Mouse (Mus musculus): Measurements from ENCODE around the gene Gsk3a.

The Gsk3a gene

DNA sequence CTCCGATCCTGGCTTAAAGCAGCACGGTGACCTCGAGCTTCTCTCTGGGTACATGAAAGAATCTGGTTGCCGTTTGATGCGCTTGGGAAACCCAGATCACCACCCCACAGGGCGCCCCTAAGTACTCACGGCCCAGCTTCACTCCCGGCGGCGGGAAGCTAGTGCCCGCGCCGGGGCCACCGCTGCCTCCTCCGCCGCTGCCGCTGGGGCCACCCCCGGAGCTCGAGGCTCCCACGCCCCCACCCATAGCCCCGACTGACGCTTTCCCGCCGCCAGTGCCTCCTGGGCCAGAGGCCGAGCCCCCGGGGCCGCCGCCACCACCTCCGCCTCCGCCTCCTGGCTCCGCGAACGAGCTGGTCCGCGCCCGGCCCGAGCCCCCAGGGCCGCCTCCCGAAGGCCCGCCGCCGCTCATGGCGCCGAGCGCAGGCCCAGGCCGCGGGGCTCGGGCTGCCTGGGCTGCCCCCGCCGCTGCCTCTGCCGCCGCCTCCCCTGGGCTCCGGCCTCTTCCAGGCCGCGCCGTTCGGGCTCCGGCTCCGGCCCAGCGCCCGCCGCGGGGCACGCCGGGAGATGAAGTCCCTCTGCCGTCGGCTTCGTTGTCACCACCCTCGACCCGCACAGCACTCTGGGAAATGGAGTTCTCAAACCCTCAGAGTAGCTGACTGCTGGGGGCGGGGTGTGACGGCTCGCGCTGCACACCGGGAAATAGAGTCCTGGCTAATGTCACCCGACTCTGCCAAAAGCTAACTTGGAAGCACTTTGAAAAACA lies at the start of gene Gsk3a:
Gsk3a (minus strand) TSS at position 603 of the 766 bp plus-strand sequence.
- DNase-seq (ENCODE audit: low read depth, low spot score): peak; percentile 97

DNA sequence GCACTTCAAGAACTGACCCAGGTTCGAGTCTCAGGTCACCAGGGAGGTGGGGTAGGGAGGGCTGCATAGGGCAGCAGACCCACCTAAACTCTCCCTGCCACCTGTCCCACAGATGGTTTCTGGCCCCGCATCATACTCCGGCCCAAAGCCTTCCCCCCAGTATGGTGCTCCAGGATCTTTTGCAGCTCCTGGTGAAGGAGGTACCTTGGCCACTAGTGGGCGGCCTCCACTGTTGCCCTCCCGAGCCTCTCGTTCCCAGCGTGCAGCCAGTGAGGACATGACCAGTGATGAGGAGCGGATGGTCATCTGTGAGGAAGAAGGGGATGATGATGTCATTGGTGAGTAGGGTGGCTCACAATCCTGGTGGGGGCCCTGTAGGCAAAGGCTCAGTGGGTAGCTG lies 49.3 kb upstream of the Gsk3a start:
- DNase-seq (ENCODE audit: low read depth, low spot score): no peak

DNA sequence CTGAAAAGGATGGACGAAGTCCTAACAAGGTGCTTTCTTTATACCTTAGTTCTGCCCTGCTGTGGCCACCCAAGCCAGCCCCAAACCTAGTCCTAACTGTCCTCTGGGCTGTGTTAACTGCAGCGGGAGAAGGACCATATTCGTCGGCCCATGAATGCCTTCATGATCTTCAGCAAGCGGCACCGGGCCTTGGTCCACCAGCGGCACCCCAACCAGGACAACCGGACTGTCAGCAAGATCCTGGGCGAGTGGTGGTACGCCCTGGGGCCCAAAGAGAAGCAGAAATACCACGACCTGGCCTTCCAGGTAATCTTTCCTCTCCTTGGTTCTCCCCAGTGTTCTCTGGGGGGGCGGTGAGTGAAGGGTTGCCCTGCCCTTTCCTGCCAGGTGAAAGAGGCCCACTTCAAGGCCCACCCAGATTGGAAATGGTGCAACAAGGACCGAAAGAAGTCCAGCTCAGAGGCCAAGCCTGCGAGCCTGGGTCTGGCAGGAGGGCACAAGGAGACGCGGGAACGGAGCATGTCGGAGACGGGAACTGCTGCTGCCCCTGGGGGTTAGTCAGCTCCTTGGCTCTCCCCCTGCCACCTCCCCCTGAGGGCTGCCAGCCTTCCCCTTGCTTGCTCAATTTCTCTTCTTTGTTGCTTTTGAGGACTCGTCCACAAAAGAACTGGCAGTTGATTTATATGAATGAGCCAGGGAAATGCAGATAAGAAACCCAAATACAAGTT lies 48.0 kb upstream of the Gsk3a start:
- no peak for DNase-seq (ENCODE audit: low read depth, low spot score)

DNA sequence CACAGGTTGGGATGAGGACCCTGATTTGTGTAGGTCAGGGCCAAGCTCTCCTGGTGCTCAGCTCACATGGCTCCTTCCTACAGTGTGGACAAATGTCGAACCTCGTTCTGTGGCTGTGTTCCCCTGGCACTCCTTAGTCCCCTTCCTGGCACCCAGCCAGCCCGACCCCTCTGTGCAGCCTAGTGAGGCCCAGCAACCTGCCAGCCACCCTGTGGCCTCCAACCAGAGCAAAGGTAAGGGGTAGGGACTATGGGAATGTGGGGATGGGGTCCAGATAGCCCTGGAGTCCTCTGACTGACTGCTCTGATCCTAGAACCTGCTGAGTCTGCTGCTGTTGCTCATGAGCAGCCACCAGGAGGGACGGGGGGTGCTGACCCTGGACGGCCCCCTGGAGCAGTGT lies 47.1 kb upstream of the Gsk3a start:
- no peak for DNase-seq (ENCODE audit: low read depth, low spot score)

DNA sequence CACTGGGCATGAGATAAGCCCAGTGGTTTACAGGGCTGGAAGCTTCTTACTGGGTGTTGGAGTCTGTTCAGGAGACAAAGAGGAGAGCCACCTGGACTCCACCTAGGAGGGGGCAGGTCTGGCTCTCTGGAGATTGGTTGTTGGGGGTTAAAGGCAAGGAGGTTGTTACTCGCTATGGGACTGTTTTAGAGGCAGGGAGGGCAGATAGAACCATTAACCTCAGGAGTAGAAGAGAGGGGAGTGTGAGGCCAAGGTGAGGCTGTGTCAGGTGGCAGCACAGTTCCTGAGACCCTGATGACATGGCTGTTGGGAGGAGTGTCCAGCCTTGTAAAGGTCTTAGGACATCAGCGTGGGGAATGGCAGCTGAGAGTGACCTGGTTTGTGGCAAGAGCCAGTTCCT lies 46.5 kb upstream of the Gsk3a start:
- no peak for DNase-seq (ENCODE audit: low read depth, low spot score)

- no peak for DNase-seq (ENCODE audit: low read depth, low spot score)
Measured at GRCm38 (mm10) chr7:25283637-25284036, 46.0 kb upstream of the Gsk3a start.

- DNase-seq (ENCODE audit: low read depth, low spot score): peak; percentile 60
Measured at GRCm38 (mm10) chr7:25282731-25283211, 45.1 kb upstream of the Gsk3a start.

- peak; percentile 99 for DNase-seq (ENCODE audit: low read depth, low spot score)
Measured at GRCm38 (mm10) chr7:25281734-25282601, 44.3 kb upstream of the Gsk3a start.

DNA sequence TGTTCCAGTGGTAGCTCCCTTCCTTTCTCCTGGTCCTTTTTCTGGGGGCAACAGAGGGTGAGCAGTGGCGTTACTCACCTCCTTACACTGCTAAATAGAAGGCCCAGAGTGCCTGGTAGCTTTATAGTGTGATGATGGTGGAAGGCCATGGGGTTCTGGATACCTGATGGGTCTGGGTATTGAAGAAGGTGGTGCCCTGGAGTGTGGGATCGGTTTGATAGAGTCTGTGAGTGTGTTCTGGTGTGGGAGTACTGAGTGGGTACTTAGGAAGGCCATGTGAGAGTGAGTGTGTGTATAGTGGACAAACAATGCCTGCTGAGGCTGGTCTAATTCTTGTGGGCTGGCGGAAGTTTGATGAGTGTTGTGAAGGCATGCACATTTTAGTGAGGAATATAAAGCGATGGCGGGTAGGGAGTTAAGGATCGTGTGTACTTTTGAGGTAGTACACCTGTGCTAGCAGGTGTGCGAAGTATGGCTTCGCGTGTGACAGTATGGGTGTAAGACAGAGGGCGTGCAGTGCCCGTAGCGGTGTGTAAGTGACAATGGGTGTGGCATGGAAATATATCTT lies 43.6 kb upstream of the Gsk3a start:
- DNase-seq (ENCODE audit: low read depth, low spot score): no peak

- DNase-seq (ENCODE audit: low read depth, low spot score): peak; percentile 21
Measured at GRCm38 (mm10) chr7:25279861-25280791, 42.5 kb upstream of the Gsk3a start.

DNA sequence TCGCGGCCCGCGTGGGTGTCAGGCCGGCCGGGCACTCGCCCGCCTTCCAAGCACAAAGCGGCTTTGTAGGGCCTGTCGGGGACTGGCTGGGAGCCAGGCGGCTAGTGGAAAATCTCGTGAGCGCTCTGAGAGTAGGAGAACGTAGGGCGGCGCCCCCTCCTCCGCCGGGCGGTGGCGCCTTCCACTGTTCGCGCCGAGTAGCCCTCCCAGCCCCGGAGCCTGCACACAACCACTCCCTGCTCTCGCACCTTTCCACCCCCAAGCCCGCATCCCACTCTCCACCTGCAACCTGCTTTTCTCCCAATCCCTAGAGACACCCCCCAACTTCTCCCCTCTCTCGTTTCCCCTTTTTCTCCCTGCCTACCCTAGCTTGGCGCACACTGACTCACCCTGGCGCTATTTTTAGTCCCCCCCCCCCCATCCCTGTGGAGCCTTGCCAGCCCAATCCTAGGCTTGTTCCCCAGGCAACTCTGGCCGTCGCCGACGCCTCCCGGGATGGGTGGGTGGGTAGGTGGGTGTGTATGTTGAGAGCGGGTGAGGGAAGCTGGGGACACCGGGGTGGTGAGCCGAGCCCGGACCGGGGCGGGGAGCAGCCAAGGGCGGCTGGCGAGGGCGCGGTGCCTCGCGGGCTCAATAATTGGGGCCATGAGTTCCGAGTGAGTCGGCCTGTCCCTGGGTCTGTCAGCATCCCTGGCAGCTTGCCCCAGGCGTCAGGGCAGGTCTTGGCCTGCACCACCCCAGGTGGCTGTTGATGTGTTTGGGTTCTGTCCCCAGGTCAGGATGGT lies 41.6 kb upstream of the Gsk3a start:
- peak; percentile 92 for DNase-seq (ENCODE audit: low read depth, low spot score)

GRCm38 (mm10) chr7:25278341-25279075 lies 40.9 kb upstream of the Gsk3a start:
- DNase-seq (ENCODE audit: low read depth, low spot score): peak; percentile 95

GRCm38 (mm10) chr7:25277998-25278340 lies 40.3 kb upstream of the Gsk3a start:
- no peak for DNase-seq (ENCODE audit: low read depth, low spot score)

GRCm38 (mm10) chr7:25277405-25277804 lies 39.8 kb upstream of the Gsk3a start:
- peak; percentile 11 for DNase-seq (ENCODE audit: low read depth, low spot score)

GRCm38 (mm10) chr7:25275555-25276298 lies 38.1 kb upstream of the Gsk3a start:
- DNase-seq (ENCODE audit: low read depth, low spot score): no peak

- DNase-seq (ENCODE audit: low read depth, low spot score): no peak
Measured at GRCm38 (mm10) chr7:25274996-25275395, 37.3 kb upstream of the Gsk3a start.

- peak; percentile 72 for DNase-seq (ENCODE audit: low read depth, low spot score)
Measured at GRCm38 (mm10) chr7:25274571-25274970, 36.9 kb upstream of the Gsk3a start.

Data from CD4-positive, CD25-positive, alpha-beta regulatory T cell, adult 2 months (primary cell).